Mouse (Mus musculus) forebrain, embryonic 12.5 days (tissue): ENCODE measurements at regions not wholly inside any gene's neighbourhood (a gene's known extent, or its start where the extent isn't known, plus 50 kb on each side); places are given as distances from the start of the nearest gene placed in this dataset.

Experiments
- ATAC-seq: fragments of 200-750 bp; cut with Nextera tagmentation; 2 replicates; pipeline ENCODE4 v1.8.0; 2017; ENCODE audit warnings: moderate TSS enrichment; ENCODE audit not compliant: low FRiP score
- H3K27ac ChIP-seq: fragments of 300-500 bp; sonication (generic); 2 replicates; pipeline ENCODE4 v1.5.1; 2016; ENCODE audit warnings: mild to moderate bottlenecking
- H3K27me3 ChIP-seq: fragments of 300-500 bp; sonication (generic); 2 replicates; pipeline ENCODE4 v1.6.1; 2016; ENCODE audit warnings: mild to moderate bottlenecking
- H3K36me3 ChIP-seq: fragments of 300-500 bp; sonication (generic); replicated peaks from 2 replicates; pipeline ENCODE4 v1.6.1; 2016; ENCODE audit warnings: mild to moderate bottlenecking
- H3K4me1 ChIP-seq: fragments of 300-500 bp; sonication (generic); 2 replicates; pipeline ENCODE4 v1.6.1; 2016
- H3K4me2 ChIP-seq: fragments of 300-500 bp; sonication (generic); 2 replicates; pipeline ENCODE4 v1.6.1; 2016; ENCODE audit warnings: mild to moderate bottlenecking, moderate library complexity
- H3K4me3 ChIP-seq: fragments of 300-500 bp; sonication (generic); replicated peaks from 2 replicates; pipeline ENCODE4 v1.5.1; 2016; ENCODE audit warnings: mild to moderate bottlenecking
- H3K9ac ChIP-seq: fragments of 300-500 bp; sonication (generic); 2 replicates; pipeline ENCODE4 v1.6.1; 2016; ENCODE audit warnings: mild to moderate bottlenecking
- H3K9me3 ChIP-seq: fragments of 300-500 bp; sonication (generic); 2 replicates; pipeline ENCODE4 v1.6.1; 2016
- WGBS: fragments of 180-500 bp; shearing (Covaris S2); methylation state at CpG from one replicate; pipeline ENCODE4 v1.1.7; 2016; 5-methylcytosine and 5-hydroxymethylcytosine counted together

DNA sequence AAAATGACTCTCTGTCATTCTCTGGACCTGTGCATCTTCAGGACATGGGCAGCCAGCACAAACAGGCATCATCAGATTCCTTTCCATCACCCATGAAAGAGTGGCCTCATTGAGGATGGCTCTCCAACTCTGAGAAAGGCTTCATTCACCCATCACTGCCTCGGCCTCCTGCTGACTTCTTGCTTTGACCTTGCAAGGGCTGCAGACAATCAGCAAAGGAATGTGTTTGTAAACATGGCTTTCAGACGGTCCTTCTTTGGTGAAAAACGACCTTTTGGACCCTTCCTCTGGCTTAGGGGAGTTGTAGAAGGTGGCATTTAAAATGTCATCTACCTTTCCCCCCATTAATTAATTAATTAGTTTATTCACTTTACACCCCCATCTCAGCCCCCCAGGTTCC, 134.3 kb downstream of the Moxd1 start:
- Histone ChIP-seq H3K4me3 (no peak overlapping the region), H3K27ac (no peak overlapping the region), H3K9ac (no peak overlapping the region), H3K36me3 (no peaks in the 10 kb centered on the region), H3K9me3 (no peaks in the 10 kb centered on the region), H3K27me3 (no peaks in the 10 kb centered on the region), H3K4me2 (no peak overlapping the region), H3K4me1 (0 out of 2 replicates have a peak, but pooled peaks cover 2% of the 10 kb centered on the region)
- ATAC-seq = no peak
- 16% methylated on average over 3 of the region's 3 CpGs for WGBS

DNA sequence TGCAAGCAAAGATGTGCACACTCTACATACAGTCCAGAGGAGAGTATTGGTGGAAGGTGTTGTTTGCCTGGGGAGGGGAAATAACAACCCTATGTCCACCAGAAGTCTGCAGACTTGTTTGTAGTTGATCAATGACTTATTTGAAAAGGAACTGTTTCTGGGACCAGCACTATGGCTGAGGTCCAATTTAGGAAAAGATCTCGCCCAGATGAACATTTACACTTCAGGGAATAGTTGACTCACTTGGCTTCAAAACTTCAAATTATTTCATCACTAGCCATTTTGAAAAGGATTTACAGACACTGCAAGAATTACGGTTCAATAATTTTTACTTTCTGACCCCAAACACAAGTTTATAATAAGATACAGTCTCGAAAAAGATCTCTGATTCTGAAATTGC, 138.1 kb downstream of the Moxd1 start:
- 85% methylated on average over 3 of the region's 3 CpGs for WGBS
- ATAC-seq = no peak
- no peak overlapping the region for H3K4me2 ChIP-seq
- no peaks in the 10 kb centered on the region for H3K27me3 ChIP-seq
- H3K27ac ChIP-seq = no peak overlapping the region
- H3K36me3 ChIP-seq = no peaks in the 10 kb centered on the region
- H3K4me1 ChIP-seq = 0 out of 2 replicates have a peak, but pooled peaks cover 2% of the 10 kb centered on the region
- no peak overlapping the region for H3K9ac ChIP-seq
- H3K9me3 ChIP-seq = no peaks in the 10 kb centered on the region
- H3K4me3 ChIP-seq = no peak overlapping the region

GRCm38 (mm10) chr10:24365369-24365768, 142.1 kb downstream of the Moxd1 start:
- Histone ChIP-seq H3K4me2 (no peak overlapping the region), H3K4me1 (no peaks in the 10 kb centered on the region), H3K36me3 (no peaks in the 10 kb centered on the region), H3K9me3 (no peaks in the 10 kb centered on the region), H3K27ac (no peak overlapping the region), H3K27me3 (no peaks in the 10 kb centered on the region), H3K9ac (no peak overlapping the region), H3K4me3 (no peak overlapping the region)
- no peak for ATAC-seq
- WGBS = 82% methylated on average over 5 of the region's 5 CpGs

DNA sequence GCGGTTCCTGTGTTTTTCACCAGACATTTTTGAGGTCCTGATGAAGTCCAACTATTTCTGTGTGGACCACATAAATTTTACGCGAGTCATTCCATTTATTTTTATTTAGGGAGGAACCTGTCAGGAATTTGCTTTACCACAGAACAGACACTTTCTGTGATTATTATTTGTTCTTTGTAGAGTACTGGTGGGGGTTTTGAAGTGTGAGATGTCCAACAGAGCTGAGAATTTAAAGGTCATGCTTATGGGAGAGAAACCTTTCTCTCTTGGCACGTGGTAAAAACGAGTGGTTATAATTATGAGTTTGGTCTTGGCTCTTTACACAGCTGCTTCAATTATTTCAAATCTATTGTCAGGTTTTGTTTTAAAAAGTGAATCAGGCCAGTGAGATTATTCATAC, 143.7 kb downstream of the Moxd1 start:
- Histone ChIP-seq H3K4me1 (no peaks in the 10 kb centered on the region), H3K4me2 (no peak overlapping the region), H3K9me3 (no peaks in the 10 kb centered on the region), H3K4me3 (no peak overlapping the region), H3K36me3 (no peaks in the 10 kb centered on the region), H3K9ac (no peak overlapping the region), H3K27ac (no peak overlapping the region), H3K27me3 (no peaks in the 10 kb centered on the region)
- WGBS = 75% methylated on average over 5 of the region's 5 CpGs
- ATAC-seq = no peak

DNA sequence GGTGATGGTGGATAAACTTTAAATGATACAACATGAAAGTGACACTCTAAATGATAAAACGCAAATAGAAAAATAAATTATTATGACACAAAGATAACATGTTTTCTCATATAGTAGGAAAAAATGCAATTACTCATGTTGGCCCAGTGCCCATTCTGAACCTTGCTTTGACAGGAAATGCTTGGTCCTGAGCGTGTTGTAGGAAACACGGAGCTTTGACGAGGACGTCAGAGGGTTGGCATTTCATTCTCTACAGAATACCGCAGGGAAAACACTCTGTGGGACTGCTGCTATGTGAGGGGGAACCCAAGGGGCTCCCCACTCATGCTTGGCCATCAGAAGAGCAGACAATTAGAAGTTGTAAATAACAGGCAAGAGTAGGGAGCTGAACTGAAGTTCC, 150.6 kb downstream of the Moxd1 start:
- WGBS = 75% methylated on average over 6 of the region's 6 CpGs
- Histone ChIP-seq H3K4me3 (no peak overlapping the region), H3K4me1 (no peaks in the 10 kb centered on the region), H3K36me3 (no peaks in the 10 kb centered on the region), H3K4me2 (no peak overlapping the region), H3K9ac (no peak overlapping the region), H3K27ac (no peak overlapping the region), H3K9me3 (no peaks in the 10 kb centered on the region), H3K27me3 (no peaks in the 10 kb centered on the region)
- no peak for ATAC-seq

- 93% methylated on average over 5 of the region's 5 CpGs for WGBS
- Histone ChIP-seq H3K4me2 (no peak overlapping the region), H3K4me3 (no peak overlapping the region), H3K4me1 (no peaks in the 10 kb centered on the region), H3K9ac (no peak overlapping the region), H3K27ac (no peak overlapping the region), H3K9me3 (no peaks in the 10 kb centered on the region), H3K36me3 (no peaks in the 10 kb centered on the region), H3K27me3 (no peaks in the 10 kb centered on the region)
- ATAC-seq = no peak
Measured at GRCm38 (mm10) chr10:24379291-24379690, 156.0 kb downstream of the Moxd1 start.

GRCm38 (mm10) chr10:24380478-24381273, 157.4 kb downstream of the Moxd1 start:
- Histone ChIP-seq H3K9me3 (no peaks in the 10 kb centered on the region), H3K27ac (no peak overlapping the region), H3K4me3 (no peak overlapping the region), H3K4me2 (no peak overlapping the region), H3K4me1 (no peaks in the 10 kb centered on the region), H3K36me3 (no peaks in the 10 kb centered on the region), H3K9ac (no peak overlapping the region), H3K27me3 (no peaks in the 10 kb centered on the region)
- no peak for ATAC-seq
- WGBS = 80% methylated on average over 4 of the region's 4 CpGs

DNA sequence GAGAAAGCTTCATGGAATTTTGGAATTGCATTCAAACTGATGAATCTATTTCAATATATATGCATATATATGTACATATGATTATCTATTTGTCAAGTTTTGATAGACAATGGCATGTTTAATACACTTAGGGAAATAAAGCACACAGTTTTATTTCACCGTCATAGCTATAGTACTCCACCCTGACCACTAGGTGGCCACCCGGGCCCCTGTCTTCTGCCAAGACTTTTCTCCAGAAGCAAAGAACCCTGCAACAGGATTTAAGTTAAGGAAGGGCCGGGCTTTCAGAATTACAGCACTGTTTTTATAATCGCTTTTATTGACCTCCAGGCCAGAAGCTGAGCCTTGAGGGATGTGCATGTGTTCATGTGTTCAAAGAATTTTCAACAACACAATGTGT, 158.6 kb downstream of the Moxd1 start:
- H3K27me3 ChIP-seq = no peaks in the 10 kb centered on the region
- H3K9me3 ChIP-seq = no peaks in the 10 kb centered on the region
- H3K36me3 ChIP-seq = no peaks in the 10 kb centered on the region
- 27% methylated on average over 4 of the region's 4 CpGs for WGBS
- no peak overlapping the region for H3K4me3 ChIP-seq
- no peak overlapping the region for H3K27ac ChIP-seq
- H3K4me1 ChIP-seq = no peaks in the 10 kb centered on the region
- ATAC-seq = peak; percentile 73
- H3K9ac ChIP-seq = no peak overlapping the region
- H3K4me2 ChIP-seq = no peak overlapping the region

GRCm38 (mm10) chr10:24384061-24384460, 160.7 kb downstream of the Moxd1 start:
- 77% methylated on average over 2 of the region's 2 CpGs for WGBS
- no peak overlapping the region for H3K27ac ChIP-seq
- no peak overlapping the region for H3K4me2 ChIP-seq
- H3K36me3 ChIP-seq = no peaks in the 10 kb centered on the region
- ATAC-seq = no peak
- H3K4me3 ChIP-seq = no peak overlapping the region
- no peaks in the 10 kb centered on the region for H3K4me1 ChIP-seq
- no peak overlapping the region for H3K9ac ChIP-seq
- H3K9me3 ChIP-seq = no peaks in the 10 kb centered on the region
- H3K27me3 ChIP-seq = no peaks in the 10 kb centered on the region

GRCm38 (mm10) chr10:24388229-24388628, 164.9 kb downstream of the Moxd1 start:
- no peak overlapping the region for H3K4me3 ChIP-seq
- H3K27me3 ChIP-seq = no peaks in the 10 kb centered on the region
- H3K4me2 ChIP-seq = no peak overlapping the region
- no peaks in the 10 kb centered on the region for H3K36me3 ChIP-seq
- no peaks in the 10 kb centered on the region for H3K4me1 ChIP-seq
- H3K9ac ChIP-seq = no peak overlapping the region
- ATAC-seq = no peak
- no peak overlapping the region for H3K27ac ChIP-seq
- no peaks in the 10 kb centered on the region for H3K9me3 ChIP-seq
- WGBS = 60% methylated on average over 2 of the region's 2 CpGs

DNA sequence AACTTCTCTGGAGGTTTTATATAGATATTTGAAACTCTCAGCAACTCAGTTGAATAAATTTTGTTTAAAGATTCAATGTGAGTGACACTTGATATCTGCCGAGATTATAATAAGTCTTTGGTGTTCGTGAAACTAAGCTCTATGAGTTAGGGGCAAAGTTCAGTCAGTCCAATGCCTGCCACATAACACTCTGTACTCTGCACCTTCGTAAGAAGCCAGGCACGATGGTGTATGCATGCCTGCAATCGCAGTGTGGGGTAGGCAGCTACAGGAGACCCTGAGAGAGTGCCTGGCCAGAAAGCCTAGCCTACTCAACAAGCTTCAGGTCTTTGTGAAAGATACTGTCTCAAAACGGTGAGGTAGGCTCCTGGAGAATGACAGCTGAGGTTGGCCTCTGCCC, 167.7 kb downstream of the Moxd1 start:
- no peak overlapping the region for H3K9ac ChIP-seq
- WGBS = 81% methylated on average over 6 of the region's 6 CpGs
- no peaks in the 10 kb centered on the region for H3K36me3 ChIP-seq
- H3K4me2 ChIP-seq = no peak overlapping the region
- no peaks in the 10 kb centered on the region for H3K27me3 ChIP-seq
- no peaks in the 10 kb centered on the region for H3K9me3 ChIP-seq
- ATAC-seq = no peak
- H3K4me1 ChIP-seq = no peaks in the 10 kb centered on the region
- no peak overlapping the region for H3K4me3 ChIP-seq
- no peak overlapping the region for H3K27ac ChIP-seq

DNA sequence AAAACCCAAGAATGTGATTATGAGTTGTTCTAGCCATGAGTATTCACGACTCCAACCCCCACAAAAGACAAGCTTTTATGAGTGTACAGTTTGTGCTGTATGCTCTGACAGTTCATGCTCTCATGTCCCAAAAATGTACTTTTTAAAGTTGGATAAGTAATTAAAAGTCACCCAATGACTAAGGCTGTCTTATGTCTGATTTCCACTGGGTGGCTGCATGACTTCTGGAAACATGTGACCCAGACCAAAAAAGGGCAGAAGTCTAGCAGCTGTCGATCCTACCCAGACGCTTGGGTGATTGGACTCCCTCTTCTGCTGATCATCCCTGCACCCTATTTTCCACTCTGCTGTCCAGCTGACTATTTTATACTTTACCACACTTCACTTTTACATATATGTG, 168.7 kb downstream of the Moxd1 start:
- Histone ChIP-seq H3K36me3 (no peaks in the 10 kb centered on the region), H3K27ac (no peak overlapping the region), H3K4me3 (no peak overlapping the region), H3K9ac (no peak overlapping the region), H3K27me3 (no peaks in the 10 kb centered on the region), H3K4me1 (no peaks in the 10 kb centered on the region), H3K4me2 (no peak overlapping the region), H3K9me3 (no peaks in the 10 kb centered on the region)
- 86% methylated on average over 3 of the region's 3 CpGs for WGBS
- ATAC-seq = no peak

DNA sequence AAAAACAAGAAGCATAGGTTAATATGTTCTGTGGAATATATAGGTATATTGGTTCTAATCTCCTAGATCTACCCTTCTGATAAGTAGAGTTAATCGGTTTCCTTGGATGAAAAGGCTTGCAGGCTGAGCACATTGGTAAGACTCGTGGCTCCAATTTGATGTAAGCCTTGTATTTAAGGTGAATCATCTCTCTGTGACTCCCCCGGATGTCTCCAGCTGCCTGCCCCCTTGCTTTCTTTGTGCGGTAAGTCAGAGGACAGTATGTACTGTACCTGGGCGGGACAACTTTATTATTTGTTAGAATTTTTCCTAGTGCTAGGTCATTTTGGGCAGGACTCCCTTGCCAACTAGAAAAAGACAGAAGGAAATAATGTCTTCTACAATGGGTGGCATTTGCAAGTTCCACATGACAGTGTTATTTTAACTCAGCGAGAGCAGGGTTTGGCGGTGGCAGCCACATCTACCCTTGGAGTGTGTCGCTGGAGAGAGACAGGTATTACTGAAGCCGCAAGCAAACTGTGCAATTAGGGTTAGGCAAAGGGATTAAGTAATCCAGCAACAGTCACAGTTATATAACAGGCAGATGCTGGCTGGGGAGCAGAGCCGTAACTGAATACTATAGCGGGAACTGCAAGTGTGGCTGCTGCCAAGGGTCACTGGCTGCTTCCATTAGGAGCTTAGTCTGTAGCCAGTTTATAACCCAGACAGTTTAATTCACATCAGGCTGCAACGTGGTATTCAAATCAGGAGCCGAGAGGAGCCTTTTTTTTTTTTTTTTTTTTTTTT, 172.9 kb downstream of the Moxd1 start:
- Histone ChIP-seq H3K4me1 (no peaks in the 10 kb centered on the region; the same call in 1 of the 2 replicates), H3K9ac (no peak overlapping the region), H3K36me3 (no peaks in the 10 kb centered on the region), H3K4me3 (no peak overlapping the region), H3K4me2 (no peak overlapping the region), H3K27ac (no peak overlapping the region), H3K9me3 (no peaks in the 10 kb centered on the region), H3K27me3 (no peaks in the 10 kb centered on the region)
- no peak for ATAC-seq
- WGBS = 77% methylated on average over 13 of the region's 13 CpGs
